In the genomic region with DNA sequence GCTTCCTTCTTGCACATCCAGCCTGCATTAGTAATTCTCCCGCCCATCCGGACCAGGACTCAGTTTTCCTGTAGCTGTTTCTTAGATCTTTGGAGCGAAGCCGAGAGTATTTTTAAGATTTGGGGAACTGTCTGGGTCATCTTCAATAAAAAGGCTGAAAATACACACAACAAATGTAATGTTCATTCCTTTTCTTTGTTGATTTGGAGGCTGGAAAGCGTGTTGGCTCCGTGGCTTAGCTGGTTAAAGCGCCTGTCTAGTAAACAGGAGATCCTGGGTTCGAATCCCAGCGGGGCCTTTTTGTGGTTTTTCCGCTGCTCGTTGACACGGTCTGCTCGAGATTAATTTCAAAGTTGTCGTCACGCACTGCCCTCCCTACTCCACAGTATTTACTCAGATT, we compare ENCODE assay signal across 8 mouse cellular contexts. TPM values are rescaled to one million over a fixed set of nuclear protein-coding genes. Genes with fewer than 3 reads are reported as not detected.
DNase-seq lines count a peak whose midpoint lies in the region; ATAC-seq and TF ChIP-seq lines count a peak whose summit lies in the region.

No protein-coding gene starts in this region.

- TF ChIP-seq POLR2A in kidney, adult 2 months (IDR thresholded peaks at IDR 0.05; ENCODE audit: low read depth, low read length): no peak

- peak overlapping the region; percentile 45 for H3K4me3 ChIP-seq in embryonic facial prominence, embryonic 11.5 days (ENCODE audit: low read depth, low read length)
- peak overlapping the region; percentile 49 for H3K4me3 ChIP-seq in kidney, adult 2 months (ENCODE audit: insufficient read depth, low read depth, low read length)
- H3K4me3 ChIP-seq in limb, embryonic 11.5 days (ENCODE audit: low read depth, low read length): peak overlapping the region; percentile 49
- H3K4me3 ChIP-seq in midbrain, embryonic 11.5 days (ENCODE audit: low read depth, low read length): peak overlapping the region; percentile 51

- no peak overlapping the region for H3K27ac ChIP-seq in embryonic facial prominence, embryonic 11.5 days (replicated peaks; ENCODE audit: low read depth, low read length)
- H3K27ac ChIP-seq in kidney, adult 2 months (ENCODE audit: insufficient read depth, low read depth, low read length): no peak overlapping the region
- no peak overlapping the region for H3K27ac ChIP-seq in limb, embryonic 11.5 days (replicated peaks; ENCODE audit: low read depth, low read length)
- H3K27ac ChIP-seq in midbrain, embryonic 11.5 days (ENCODE audit: low read depth, low read length): no peak overlapping the region

- 0% methylated on average over 15 of the region's 15 CpGs for WGBS in embryonic facial prominence, embryonic 11.5 days
- 2% methylated on average over 15 of the region's 15 CpGs for WGBS in kidney, adult 2 months
- WGBS in limb, embryonic 11.5 days: under 1% methylated on average over 15 of the region's 15 CpGs
- under 1% methylated on average over 15 of the region's 15 CpGs for WGBS in midbrain, embryonic 11.5 days

- peak overlapping the region; percentile 60 for H3K4me2 ChIP-seq in embryonic facial prominence, embryonic 11.5 days (ENCODE audit: low read depth, low read length)
- H3K4me2 ChIP-seq in limb, embryonic 11.5 days (ENCODE audit: low read depth, severe bottlenecking): peak overlapping the region; percentile 64
- peak overlapping the region; percentile 63 for H3K4me2 ChIP-seq in midbrain, embryonic 11.5 days

- H3K27me3 ChIP-seq in embryonic facial prominence, embryonic 11.5 days (ENCODE audit: control insufficient read depth, insufficient read depth, low read length): no peaks in the 10 kb centered on the region
- H3K27me3 ChIP-seq in kidney, adult 2 months (replicated peaks; ENCODE audit: control insufficient read depth, insufficient read depth, low read length): no peaks in the 10 kb centered on the region
- H3K27me3 ChIP-seq in limb, embryonic 11.5 days (ENCODE audit: control insufficient read depth, insufficient read depth, low read length): no peaks in the 10 kb centered on the region
- H3K27me3 ChIP-seq in midbrain, embryonic 11.5 days (ENCODE audit: control insufficient read depth, insufficient read depth, low read length): no peaks in the 10 kb centered on the region

- H3K9me3 ChIP-seq in embryonic facial prominence, embryonic 11.5 days (replicated peaks; ENCODE audit: control insufficient read depth, low read length): no peaks in the 10 kb centered on the region
- H3K9me3 ChIP-seq in limb, embryonic 11.5 days (ENCODE audit: control insufficient read depth, low read length): no peaks in the 10 kb centered on the region
- H3K9me3 ChIP-seq in midbrain, embryonic 11.5 days (ENCODE audit: control insufficient read depth, low read length): no peaks in the 10 kb centered on the region

- TF ChIP-seq CTCF in kidney, adult 2 months (conservative IDR thresholded peaks at IDR 0.05; ENCODE audit: insufficient read depth, insufficient read length, low read depth, low read length): no peak

- no peaks in the 10 kb centered on the region for H3K36me3 ChIP-seq in embryonic facial prominence, embryonic 11.5 days (replicated peaks; ENCODE audit: control insufficient read depth, insufficient read depth, low read depth, low read length)
- no peaks in the 10 kb centered on the region for H3K36me3 ChIP-seq in kidney, adult 2 months (ENCODE audit: control insufficient read depth, insufficient read depth, low read length)
- no peaks in the 10 kb centered on the region for H3K36me3 ChIP-seq in limb, embryonic 11.5 days (ENCODE audit: control insufficient read depth, insufficient read depth, low read length)
- H3K36me3 ChIP-seq in midbrain, embryonic 11.5 days (ENCODE audit: control insufficient read depth, insufficient read depth, low read length): no peaks in the 10 kb centered on the region

- ATAC-seq in CD4-positive, CD25-positive, alpha-beta regulatory T cell, adult 4 months: no peak
- no peak for ATAC-seq in embryonic facial prominence, embryonic 11.5 days (replicated peaks; ENCODE audit: insufficient number of reproducible peaks, low FRiP score, low TSS enrichment, low read depth)
- no peak for ATAC-seq in limb, embryonic 11.5 days (ENCODE audit: insufficient number of reproducible peaks, low FRiP score, low TSS enrichment, low read depth)
- peak; percentile 49; the same call in 1 of the 2 replicates for ATAC-seq in midbrain, embryonic 11.5 days (ENCODE audit: low FRiP score)

- DNase-seq in CD4-positive, CD25-positive, alpha-beta regulatory T cell, adult 2 months (ENCODE audit: low read depth, low spot score): peak; percentile 77
- DNase-seq in embryonic facial prominence, embryonic 11.5 days (ENCODE audit: low spot score): peak; percentile 96
- DNase-seq in heart, adult 11 months: peak; percentile 97
- peak; percentile 95 for DNase-seq in kidney, adult 2 months
- DNase-seq in limb, embryonic 11.5 days (ENCODE audit: low spot score): peak; percentile 95
- peak; percentile 100 for DNase-seq in midbrain, embryonic 11.5 days (ENCODE audit: low spot score, missing footprints)
- peak; percentile 81 for DNase-seq in spleen, adult 12 weeks (ENCODE audit: low spot score)

- H3K4me1 ChIP-seq in embryonic facial prominence, embryonic 11.5 days (ENCODE audit: control insufficient read depth, insufficient read depth, low read length): no peaks in the 10 kb centered on the region
- H3K4me1 ChIP-seq in kidney, adult 2 months (ENCODE audit: control insufficient read depth, insufficient read depth, low read length): no peaks in the 10 kb centered on the region
- no peaks in the 10 kb centered on the region for H3K4me1 ChIP-seq in limb, embryonic 11.5 days (ENCODE audit: control insufficient read depth, insufficient read depth, low read length)
- H3K4me1 ChIP-seq in midbrain, embryonic 11.5 days (ENCODE audit: control insufficient read depth, insufficient read depth, low read length): no peaks in the 10 kb centered on the region

- peak overlapping the region; percentile 46 for H3K9ac ChIP-seq in embryonic facial prominence, embryonic 11.5 days (replicated peaks; ENCODE audit: low read length)
- peak overlapping the region; percentile 40 for H3K9ac ChIP-seq in limb, embryonic 11.5 days (ENCODE audit: low read length)
- H3K9ac ChIP-seq in midbrain, embryonic 11.5 days (ENCODE audit: low read length): peak overlapping the region; percentile 65

RNA-seq across cellular contexts. Expression of a gene that starts 15.3 kb away (rescaled TPM):
- polyA plus RNA-seq in CD4-positive, CD25-positive, alpha-beta regulatory T cell, adult 4 months (2017; shearing (Covaris generic)): not detected
- 0.24 and 0.35 TPM in 2 replicates for polyA plus RNA-seq in embryonic facial prominence, embryonic 11.5 days (2014; fragmentation: Nextera tagmentation; extraction: Ambion mirVana)
- polyA plus RNA-seq in kidney, adult 2 months (2012; rRNA removed): not detected in 2 replicates
- not detected in 2 replicates for polyA plus RNA-seq in limb, embryonic 11.5 days (2014; fragmentation: Nextera tagmentation; extraction: Ambion mirVana)
- not detected in 2 replicates for polyA plus RNA-seq in midbrain, embryonic 11.5 days (2014; fragmentation: Nextera tagmentation; extraction: Ambion mirVana)

RNA-seq across cellular contexts. Expression of a gene that starts 26.7 kb away (rescaled TPM):
- 10 to 100 TPM; 12.4 to 14.5 TPM for polyA plus RNA-seq in CD4-positive, CD25-positive, alpha-beta regulatory T cell, adult 4 months (2017; shearing (Covaris generic))
- 15.0 and 16.2 TPM in 2 replicates for polyA plus RNA-seq in embryonic facial prominence, embryonic 11.5 days (2014; fragmentation: Nextera tagmentation; extraction: Ambion mirVana)
- polyA plus RNA-seq in kidney, adult 2 months (2012; rRNA removed): 3.3 and 3.9 TPM in 2 replicates
- polyA plus RNA-seq in limb, embryonic 11.5 days (2014; fragmentation: Nextera tagmentation; extraction: Ambion mirVana): 16.3 and 17.4 TPM in 2 replicates
- polyA plus RNA-seq in midbrain, embryonic 11.5 days (2014; fragmentation: Nextera tagmentation; extraction: Ambion mirVana): 14.0 and 14.9 TPM in 2 replicates

RNA-seq across cellular contexts. Expression of a gene that starts 38.3 kb away (rescaled TPM):
- polyA plus RNA-seq in CD4-positive, CD25-positive, alpha-beta regulatory T cell, adult 4 months (2017; shearing (Covaris generic)): not detected
- 1.1 and 1.4 TPM in 2 replicates for polyA plus RNA-seq in embryonic facial prominence, embryonic 11.5 days (2014; fragmentation: Nextera tagmentation; extraction: Ambion mirVana)
- polyA plus RNA-seq in kidney, adult 2 months (2012; rRNA removed): not detected in 2 replicates
- 1.3 and 2.2 TPM in 2 replicates for polyA plus RNA-seq in limb, embryonic 11.5 days (2014; fragmentation: Nextera tagmentation; extraction: Ambion mirVana)
- polyA plus RNA-seq in midbrain, embryonic 11.5 days (2014; fragmentation: Nextera tagmentation; extraction: Ambion mirVana): 0.28 and 0.34 TPM in 2 replicates
